Mouse (Mus musculus) megakaryocyte, embryonic 14.5 days (primary cell): ENCODE measurements around the gene Gm48552.

Experiments used
- FLI1 ChIP-seq: IDR thresholded peaks from 2 replicates; pipeline ENCODE4 v1.6.1; 2012; ENCODE audit warnings: low read length, inconsistent platforms, mixed read lengths
- GATA1 ChIP-seq: IDR thresholded peaks from 3 replicates; pipeline ENCODE4 v1.6.1; 2012; ENCODE audit warnings: mixed read lengths, low read length, inconsistent platforms, borderline replicate concordance

DNA sequence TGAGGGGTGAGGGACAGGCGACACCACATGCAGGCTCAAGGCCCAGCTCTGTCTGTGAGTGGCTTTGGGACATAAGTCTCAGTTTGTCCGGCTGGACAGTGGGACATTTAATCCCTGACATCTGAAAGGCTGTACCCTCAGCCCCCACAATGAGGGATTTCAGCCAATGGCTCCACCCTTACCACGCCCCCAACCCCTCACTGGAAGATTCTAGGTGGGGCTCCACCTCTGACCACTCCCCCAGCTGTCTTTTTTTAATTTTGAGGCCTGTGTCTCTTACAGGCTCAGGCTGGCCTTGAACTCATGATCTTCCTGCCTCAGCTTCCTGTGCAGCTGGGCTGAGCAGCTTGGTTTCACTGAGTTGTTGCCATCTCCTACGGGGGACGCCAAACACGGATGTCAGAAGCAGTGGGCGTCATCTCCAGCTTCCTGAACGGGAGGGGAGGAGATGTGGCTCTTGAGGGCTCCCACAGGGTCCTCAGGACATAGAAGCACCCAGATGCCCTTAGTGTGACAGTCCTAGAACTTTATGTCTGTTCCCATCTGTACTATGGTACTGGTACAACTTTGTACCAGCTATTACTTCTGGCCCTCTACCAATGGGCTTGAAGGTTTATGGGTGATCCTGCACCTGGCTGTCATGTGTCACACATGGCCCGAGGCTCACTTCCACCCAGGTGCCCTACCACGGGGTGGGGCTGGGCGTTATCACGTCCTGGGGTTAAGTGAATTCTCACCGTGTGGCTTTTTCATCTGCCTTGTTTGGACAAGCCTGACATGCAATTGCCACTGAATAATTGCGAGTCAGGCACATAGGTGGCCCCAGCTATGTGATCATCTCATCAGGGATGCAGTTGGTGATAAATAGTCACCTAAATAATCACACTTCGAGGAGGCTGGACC, 45.8 kb downstream of the Gm48552 start:
- TF ChIP-seq GATA1 (no peak), FLI1 (no peak)
